Mouse (Mus musculus): ENCODE measurements around the gene Atxn7l3. TPM values are rescaled to one million over a fixed set of nuclear protein-coding genes. Genes with fewer than 3 reads are reported as not detected.

Atxn7l3 gene
- polyA plus RNA-seq, 1 experiment from 2014 or later = 13.9 TPM

DNA sequence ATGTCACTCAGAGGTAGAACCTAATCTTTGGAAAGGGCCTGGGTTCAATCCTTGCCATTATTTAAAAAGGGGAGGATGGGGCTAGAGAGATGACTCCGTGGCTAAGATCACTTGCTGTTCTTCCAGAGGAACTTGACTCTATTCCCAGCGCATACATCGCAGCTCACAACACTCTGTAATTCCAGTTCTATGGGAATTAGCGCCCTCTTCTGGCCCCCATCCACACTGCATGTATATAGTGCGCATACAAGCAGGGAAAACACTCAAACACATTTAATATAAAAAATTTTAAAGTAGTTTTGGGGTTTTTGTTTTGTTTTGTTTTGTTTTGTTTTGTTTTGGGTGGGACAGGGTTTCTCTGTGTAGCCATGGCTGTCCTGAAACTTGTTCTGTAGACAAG is 54.6 kb downstream of the Atxn7l3 start:
- no peak for DNase-seq (ENCODE audit: low spot score)
- peaks cover 13% of the 10 kb centered on the region for H3K27me3 ChIP-seq (ENCODE audit: low read depth, poor library complexity, severe bottlenecking)
- H3K36me3 ChIP-seq = no peaks in the 10 kb centered on the region
- peaks cover 4% of the 10 kb centered on the region; the same call in 1 of the 2 replicates for H3K9me3 ChIP-seq (replicated peaks)
- WGBS = 55% methylated on average over 5 of the region's 5 CpGs
- no peak overlapping the region for H3K27ac ChIP-seq (replicated peaks)
- no peak overlapping the region for H3K4me3 ChIP-seq
- peaks cover 20% of the 10 kb centered on the region for H3K4me1 ChIP-seq

DNA sequence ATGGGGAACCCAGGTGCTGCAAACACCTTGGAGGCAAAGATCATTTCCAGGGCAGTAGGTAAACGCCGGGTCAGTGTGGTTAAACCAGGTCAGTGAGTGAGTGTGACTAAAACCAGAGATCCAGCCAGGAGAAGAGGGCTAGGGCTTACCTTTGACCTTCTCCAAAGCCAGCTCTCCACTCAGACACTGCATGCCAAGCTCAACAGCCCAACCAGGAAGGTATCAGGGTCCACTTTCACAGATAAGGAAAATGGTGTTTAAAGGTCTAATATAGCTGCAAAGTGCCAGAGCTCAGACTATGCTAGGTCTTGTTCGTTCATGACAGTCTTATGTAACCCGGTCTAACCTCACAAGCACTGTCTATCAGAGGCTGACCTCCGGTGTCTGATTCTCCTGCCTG is 55.2 kb downstream of the Atxn7l3 start:
- WGBS = 88% methylated on average over 5 of the region's 5 CpGs
- no peak overlapping the region for H3K4me3 ChIP-seq
- peaks cover 4% of the 10 kb centered on the region; the same call in 1 of the 2 replicates for H3K9me3 ChIP-seq (replicated peaks)
- H3K36me3 ChIP-seq = no peaks in the 10 kb centered on the region
- H3K4me1 ChIP-seq = peaks cover 25% of the 10 kb centered on the region
- H3K27ac ChIP-seq (replicated peaks) = no peak overlapping the region
- no peak for DNase-seq (ENCODE audit: low spot score)
- H3K27me3 ChIP-seq (ENCODE audit: low read depth, poor library complexity, severe bottlenecking) = peaks cover 13% of the 10 kb centered on the region

DNA sequence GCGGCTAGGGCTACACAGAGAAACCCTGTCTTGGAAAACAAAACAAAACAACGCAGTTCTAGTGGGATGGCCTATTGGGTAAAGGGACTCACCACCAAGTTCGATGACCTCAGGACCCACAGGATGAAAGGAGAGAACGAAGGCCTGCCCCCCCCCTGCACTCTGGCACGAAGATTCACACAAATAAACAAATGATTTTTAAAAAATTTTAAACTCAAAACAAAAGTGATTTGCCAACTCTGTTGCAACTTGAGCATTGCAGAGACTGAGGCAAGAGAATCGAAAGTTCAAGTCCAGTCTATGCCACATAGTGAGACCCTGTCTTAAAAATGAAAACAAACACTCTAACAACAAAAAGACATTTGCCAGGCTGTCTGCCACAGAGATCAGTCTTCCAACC is 55.8 kb downstream of the Atxn7l3 start:
- H3K27ac ChIP-seq (replicated peaks) = no peak overlapping the region
- H3K27me3 ChIP-seq (ENCODE audit: low read depth, poor library complexity, severe bottlenecking) = peaks cover 8% of the 10 kb centered on the region
- no peak overlapping the region for H3K4me3 ChIP-seq
- peaks cover 21% of the 10 kb centered on the region for H3K4me1 ChIP-seq
- WGBS = 88% methylated on average over 6 of the region's 6 CpGs
- no peak for DNase-seq (ENCODE audit: low spot score)
- no peaks in the 10 kb centered on the region for H3K36me3 ChIP-seq
- peaks cover 4% of the 10 kb centered on the region; the same call in 1 of the 2 replicates for H3K9me3 ChIP-seq (replicated peaks)

Other genes with a start within 250 kb of the Atxn7l3 start
- gene Mpp2, start 208.1 kb downstream of the Atxn7l3 start, polyA plus RNA-seq (2016; fragmentation: Nextera tagmentation; extraction: Ambion mirVana) = 15.5 and 18.7 TPM in 2 replicates
- gene Ppy, start 195.3 kb downstream of the Atxn7l3 start, polyA plus RNA-seq (2016; fragmentation: Nextera tagmentation; extraction: Ambion mirVana) = not detected in 2 replicates
- gene Pyy, start 188.8 kb downstream of the Atxn7l3 start, polyA plus RNA-seq (2016; fragmentation: Nextera tagmentation; extraction: Ambion mirVana) = not detected in 2 replicates
- 0.10 TPM in 1 of 2 replicates, not detected in the other for gene Nags, start 151.1 kb downstream of the Atxn7l3 start, polyA plus RNA-seq (2016; fragmentation: Nextera tagmentation; extraction: Ambion mirVana)
- 40.4 and 42.3 TPM in 2 replicates for gene Tmem101, start 140.2 kb downstream of the Atxn7l3 start, polyA plus RNA-seq (2016; fragmentation: Nextera tagmentation; extraction: Ambion mirVana)
- gene Lsm12, start 111.3 kb downstream of the Atxn7l3 start, polyA plus RNA-seq (2016; fragmentation: Nextera tagmentation; extraction: Ambion mirVana) = 141 and 144 TPM in 2 replicates
- 39.1 and 41.5 TPM in 2 replicates for gene G6pc3, start 107.0 kb downstream of the Atxn7l3 start, polyA plus RNA-seq (2016; fragmentation: Nextera tagmentation; extraction: Ambion mirVana)
- 57.3 and 68.9 TPM in 2 replicates for gene Hdac5, start 66.5 kb downstream of the Atxn7l3 start, polyA plus RNA-seq (2016; fragmentation: Nextera tagmentation; extraction: Ambion mirVana)
- gene BC030867, start 47.7 kb downstream of the Atxn7l3 start, polyA plus RNA-seq (2016; fragmentation: Nextera tagmentation; extraction: Ambion mirVana) = 25.8 and 27.3 TPM in 2 replicates
- gene Asb16, start 27.9 kb downstream of the Atxn7l3 start, polyA plus RNA-seq (2016; fragmentation: Nextera tagmentation; extraction: Ambion mirVana) = 0.05 TPM in 1 of 2 replicates, not detected in the other
- gene Tmub2, start 11.7 kb downstream of the Atxn7l3 start, polyA plus RNA-seq (2016; fragmentation: Nextera tagmentation; extraction: Ambion mirVana) = 51.3 and 60.5 TPM in 2 replicates
- gene Ubtf, start 23.1 kb upstream of the Atxn7l3 start, polyA plus RNA-seq (2016; fragmentation: Nextera tagmentation; extraction: Ambion mirVana) = 89.6 and 90.3 TPM in 2 replicates
- 33.8 and 33.9 TPM in 2 replicates for gene Slc4a1, start 69.6 kb upstream of the Atxn7l3 start, polyA plus RNA-seq (2016; fragmentation: Nextera tagmentation; extraction: Ambion mirVana)
- 21.5 and 40.7 TPM in 2 replicates for gene Rundc3a, start 96.8 kb upstream of the Atxn7l3 start, polyA plus RNA-seq (2016; fragmentation: Nextera tagmentation; extraction: Ambion mirVana)
- 234 and 249 TPM in 2 replicates for gene Slc25a39, start 111.3 kb upstream of the Atxn7l3 start, polyA plus RNA-seq (2016; fragmentation: Nextera tagmentation; extraction: Ambion mirVana)
- 63.5 and 77.1 TPM in 2 replicates for gene Grn, start 133.7 kb upstream of the Atxn7l3 start, polyA plus RNA-seq (2016; fragmentation: Nextera tagmentation; extraction: Ambion mirVana)
- gene Fam171a2, start 151.1 kb upstream of the Atxn7l3 start, polyA plus RNA-seq (2016; fragmentation: Nextera tagmentation; extraction: Ambion mirVana) = 3.0 and 4.0 TPM in 2 replicates
- gene Itga2b, start 173.5 kb upstream of the Atxn7l3 start, polyA plus RNA-seq (2016; fragmentation: Nextera tagmentation; extraction: Ambion mirVana) = 5.8 and 6.9 TPM in 2 replicates

Data from midbrain, embryonic 10.5 days (tissue).